Mouse (Mus musculus): ENCODE results near the gene Ptpn1.

The Ptpn1 gene

GRCm38 (mm10) chr2:167948047-167948446, 16.2 kb downstream of the Ptpn1 start:
- DNase-seq (ENCODE audit: low spot score): no peak

GRCm38 (mm10) chr2:167948557-167948956, 16.7 kb downstream of the Ptpn1 start:
- no peak for DNase-seq (ENCODE audit: low spot score)

GRCm38 (mm10) chr2:167949250-167949649, 17.4 kb downstream of the Ptpn1 start:
- no peak for DNase-seq (ENCODE audit: low spot score)

- no peak for DNase-seq (ENCODE audit: low spot score)
Measured at GRCm38 (mm10) chr2:167949808-167950207, 18.0 kb downstream of the Ptpn1 start.

- DNase-seq (ENCODE audit: low spot score): no peak
Measured at GRCm38 (mm10) chr2:167950681-167951080, 18.8 kb downstream of the Ptpn1 start.

- DNase-seq (ENCODE audit: low spot score): no peak
Measured at GRCm38 (mm10) chr2:167951301-167952211, 19.7 kb downstream of the Ptpn1 start.

- no peak for DNase-seq (ENCODE audit: low spot score)
Measured at GRCm38 (mm10) chr2:167953819-167954218, 22.0 kb downstream of the Ptpn1 start.

- DNase-seq (ENCODE audit: low spot score): no peak
Measured at GRCm38 (mm10) chr2:167954928-167955327, 23.1 kb downstream of the Ptpn1 start.

- no peak for DNase-seq (ENCODE audit: low spot score)
Measured at GRCm38 (mm10) chr2:167957539-167957938, 25.7 kb downstream of the Ptpn1 start.

GRCm38 (mm10) chr2:167958082-167958788, 26.4 kb downstream of the Ptpn1 start:
- no peak for DNase-seq (ENCODE audit: low spot score)

- DNase-seq (ENCODE audit: low spot score): no peak
Measured at GRCm38 (mm10) chr2:167958843-167959242, 27.0 kb downstream of the Ptpn1 start.

- DNase-seq (ENCODE audit: low spot score): no peak
Measured at GRCm38 (mm10) chr2:167959384-167959911, 27.6 kb downstream of the Ptpn1 start.

- DNase-seq (ENCODE audit: low spot score): no peak
Measured at GRCm38 (mm10) chr2:167959996-167960395, 28.1 kb downstream of the Ptpn1 start.

GRCm38 (mm10) chr2:167960584-167960983, 28.7 kb downstream of the Ptpn1 start:
- no peak for DNase-seq (ENCODE audit: low spot score)

- no peak for DNase-seq (ENCODE audit: low spot score)
Measured at GRCm38 (mm10) chr2:167962347-167962746, 30.5 kb downstream of the Ptpn1 start.

- DNase-seq (ENCODE audit: low spot score): no peak
Measured at GRCm38 (mm10) chr2:167963176-167963575, 31.3 kb downstream of the Ptpn1 start.

GRCm38 (mm10) chr2:167963778-167964300, 32.0 kb downstream of the Ptpn1 start:
- no peak for DNase-seq (ENCODE audit: low spot score)

GRCm38 (mm10) chr2:167964320-167964719, 32.5 kb downstream of the Ptpn1 start:
- no peak for DNase-seq (ENCODE audit: low spot score)

- DNase-seq (ENCODE audit: low spot score): no peak
Measured at GRCm38 (mm10) chr2:167965911-167966310, 34.1 kb downstream of the Ptpn1 start.

GRCm38 (mm10) chr2:167968504-167968903, 36.6 kb downstream of the Ptpn1 start:
- DNase-seq (ENCODE audit: low spot score): no peak

- no peak for DNase-seq (ENCODE audit: low spot score)
Measured at GRCm38 (mm10) chr2:167969851-167970541, 38.1 kb downstream of the Ptpn1 start.

- DNase-seq (ENCODE audit: low spot score): no peak
Measured at GRCm38 (mm10) chr2:167972146-167972545, 40.3 kb downstream of the Ptpn1 start.

All from ovary, postnatal 10 days (tissue).